Mouse (Mus musculus) retina, postnatal 1 day (tissue): Measurements from ENCODE around the gene Hspb8.
A peak's percentile ranks its signal among the peaks of the same experiment; 100 is the strongest.
"Not testable (repeated sequence)": the region's sequence is repeated elsewhere in the genome, so short reads cannot be mapped to it uniquely, and the experiment has no call there.

Experiments used
- DNase-seq: peaks from one replicate; pipeline ENCODE4 v3.0.0-alpha.2; 2012

Hspb8 gene

DNA sequence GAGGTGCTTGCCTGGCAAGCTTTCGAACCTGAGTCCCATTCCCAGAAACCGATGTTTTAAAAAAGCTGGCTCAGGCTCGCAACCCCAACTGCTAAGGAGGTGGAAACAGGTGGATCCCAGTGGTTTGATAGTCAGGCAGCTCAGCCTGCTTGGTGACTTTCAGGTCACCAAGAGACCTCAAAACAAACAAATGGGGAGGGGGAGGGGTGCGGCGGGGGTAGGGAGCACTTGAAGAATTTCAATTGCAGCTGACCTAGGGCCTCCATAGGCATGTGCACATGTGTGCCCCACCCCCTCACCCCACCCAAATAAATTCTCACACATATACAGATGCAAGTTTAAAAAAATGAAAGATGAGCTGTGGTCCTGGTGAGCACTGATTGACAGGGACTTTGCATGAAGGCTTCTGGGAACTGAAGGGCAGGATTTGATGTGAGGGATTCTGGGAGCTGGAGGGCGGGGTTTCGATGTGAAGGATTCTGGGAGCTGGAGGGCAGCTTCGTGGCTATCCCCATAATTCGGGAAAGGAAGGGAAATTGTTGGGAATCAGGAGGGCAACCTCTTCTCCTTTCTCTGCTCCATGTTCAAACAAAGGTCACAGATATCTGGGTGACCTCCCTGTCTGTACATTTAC, 35.2 kb downstream of the Hspb8 start:
- no peak for DNase-seq

DNA sequence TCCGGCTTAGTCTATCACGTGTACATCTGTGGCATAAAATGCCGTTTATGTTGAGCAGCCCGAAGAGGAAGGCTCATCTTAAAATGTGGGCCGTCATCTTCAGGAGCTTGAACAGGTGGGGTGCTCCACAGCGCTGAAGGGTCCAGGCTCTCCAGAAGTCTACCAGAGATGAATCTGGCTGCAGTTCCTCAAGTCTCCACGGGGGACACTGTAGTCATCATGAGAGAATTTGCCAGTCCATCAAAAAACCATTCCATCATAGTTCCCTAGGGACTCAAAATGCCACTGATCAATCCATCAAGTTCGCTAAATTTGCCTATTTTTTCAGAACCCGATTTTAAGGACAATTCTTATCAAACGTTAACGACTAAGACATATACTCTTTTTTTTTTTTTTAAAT, 36.6 kb downstream of the Hspb8 start:
- DNase-seq = peak; percentile 69

GRCm38 (mm10) chr5:116382646-116383045, 40.0 kb downstream of the Hspb8 start:
- not testable (repeated sequence) for DNase-seq

GRCm38 (mm10) chr5:116381726-116382125, 40.9 kb downstream of the Hspb8 start:
- DNase-seq = no peak

GRCm38 (mm10) chr5:116381217-116381616, 41.4 kb downstream of the Hspb8 start:
- no peak for DNase-seq

GRCm38 (mm10) chr5:116380384-116380783, 42.3 kb downstream of the Hspb8 start:
- no peak for DNase-seq

DNA sequence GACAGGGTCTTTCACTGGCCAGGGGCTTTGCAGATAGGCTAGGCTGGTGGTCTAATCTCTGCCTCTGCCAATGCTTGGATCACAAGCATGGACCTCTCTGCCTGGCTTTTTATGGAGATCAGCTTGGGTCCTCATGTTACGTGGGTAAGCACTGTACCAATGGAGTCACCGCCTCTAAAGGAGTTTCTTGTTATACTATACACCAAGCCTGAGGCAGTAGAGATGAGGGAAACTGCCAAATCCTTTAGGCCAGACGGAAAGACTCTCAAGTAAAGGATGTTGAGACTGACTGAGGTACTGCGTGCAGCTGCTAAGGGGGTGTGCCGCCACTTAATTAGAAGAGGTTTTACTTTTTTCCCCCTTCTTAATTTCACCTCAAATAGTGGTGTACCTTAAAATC, 43.8 kb downstream of the Hspb8 start:
- DNase-seq = no peak

- DNase-seq = peak; percentile 78
Measured at GRCm38 (mm10) chr5:116367923-116368322, 54.7 kb downstream of the Hspb8 start.

DNA sequence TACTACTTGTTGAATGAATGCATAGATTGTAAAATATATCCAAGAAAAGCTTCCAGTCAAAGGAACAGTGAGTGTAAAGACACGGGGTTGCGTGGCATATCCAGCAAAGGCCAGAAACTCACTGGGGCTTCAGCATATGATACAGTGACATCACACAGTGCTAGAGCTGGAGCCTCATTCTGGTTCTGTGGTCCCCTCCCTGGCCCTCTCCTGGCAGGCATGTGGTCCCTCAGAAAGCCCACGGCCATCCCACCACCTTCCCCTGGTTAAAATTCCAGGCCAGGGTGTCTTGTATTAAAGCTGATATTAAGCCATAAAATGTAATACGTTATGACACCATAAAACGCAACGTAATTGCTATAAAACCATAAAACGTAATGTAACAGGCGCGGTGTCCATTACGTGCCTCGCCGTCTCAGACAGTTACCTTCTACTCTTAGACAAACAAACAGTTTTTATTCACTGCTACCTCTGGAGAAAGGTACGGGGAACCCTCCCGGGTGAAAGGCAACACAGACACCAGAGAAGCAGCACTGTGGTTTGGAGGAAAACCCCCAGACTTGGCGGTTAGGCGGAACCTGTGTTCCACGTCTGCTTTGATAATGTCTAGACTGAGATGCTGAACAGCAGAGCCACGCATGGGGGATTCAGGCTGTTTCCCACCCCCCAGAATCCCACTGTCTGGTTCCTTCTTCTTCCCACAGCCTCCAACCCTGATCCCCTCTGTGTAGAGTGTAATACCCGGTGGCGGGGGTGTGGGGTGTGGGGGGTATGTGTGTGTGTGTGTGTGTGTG, 55.6 kb downstream of the Hspb8 start:
- peak; percentile 34 for DNase-seq

DNA sequence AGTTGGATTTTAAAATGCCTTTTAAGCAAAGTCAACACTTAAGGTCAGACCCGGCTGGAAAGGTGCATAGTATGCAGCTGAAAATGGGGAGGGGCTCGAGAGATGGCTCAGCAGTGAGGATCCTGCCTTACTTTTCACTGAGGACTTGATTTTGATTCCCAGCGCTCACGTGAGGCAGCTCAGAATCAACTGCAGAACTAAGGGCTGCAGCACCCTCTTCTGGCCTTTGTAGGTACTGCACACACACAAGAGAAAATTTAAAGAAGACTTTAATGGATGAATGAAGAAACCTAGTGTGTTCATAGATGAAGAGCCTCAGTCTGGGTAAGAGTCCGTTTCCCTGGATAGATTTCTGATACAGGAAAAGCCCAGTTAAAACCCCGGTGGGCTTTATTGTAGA, 61.3 kb downstream of the Hspb8 start:
- DNase-seq = no peak

DNA sequence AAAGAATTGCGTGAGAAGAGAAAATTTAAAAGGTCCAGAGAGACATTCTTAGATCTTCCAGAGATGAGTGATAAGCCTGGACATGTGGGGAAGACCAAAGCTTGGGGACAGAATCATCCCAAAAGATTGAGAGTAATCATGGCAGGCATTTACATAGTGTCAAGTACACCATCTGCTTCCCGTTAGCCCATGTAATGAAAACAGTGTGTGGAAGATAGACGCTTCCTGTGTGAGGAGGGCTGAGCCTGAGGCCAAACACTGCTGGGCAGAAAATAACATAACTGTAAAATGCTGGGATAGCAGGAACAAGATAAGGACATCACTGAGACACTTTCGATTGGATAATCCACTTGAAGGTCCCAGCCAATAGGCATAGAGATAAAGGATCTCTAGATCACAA, 61.9 kb downstream of the Hspb8 start:
- no peak for DNase-seq
